Mouse (Mus musculus) T-helper 2 cell (primary cell): ENCODE results near the gene Fam219a.

Experiments used
- in situ Hi-C: fragments of 300-600 bp; cut with MboI, MseI; formaldehyde crosslinking; loops from one replicate; pipeline ENCODE4 v1.15.1; 2025; ENCODE audit warnings: high pct_unique_total_duplicates

Gene Fam219a

GRCm38 (mm10) chr4:41554994-41555663 is 14.2 kb downstream of the Fam219a start:
- in situ Hi-C loops: loop anchor here (5.0 kb wide), 2 partner anchors 57 to 152 kb away; no protein-coding TSS in a partner anchor

GRCm38 (mm10) chr4:41553116-41553515 is 16.2 kb downstream of the Fam219a start:
- in situ Hi-C loops: loop anchor here (5.0 kb wide), 1 partner anchor 59 kb away; no protein-coding TSS in a partner anchor

GRCm38 (mm10) chr4:41552529-41552928 is 16.8 kb downstream of the Fam219a start:
- in situ Hi-C loops: loop anchor here (5.0 kb wide), 1 partner anchor 60 kb away; no protein-coding TSS in a partner anchor

GRCm38 (mm10) chr4:41547086-41547485 is 22.3 kb downstream of the Fam219a start:
- in situ Hi-C loops: no loop called here

GRCm38 (mm10) chr4:41545985-41546384 is 23.4 kb downstream of the Fam219a start:
- in situ Hi-C loops: no loop called here

- in situ Hi-C loops: no loop called here
These were observed 27.2 kb downstream of the Fam219a start for GRCm38 (mm10) chr4:41542136-41542535.

GRCm38 (mm10) chr4:41534866-41535265 is 34.5 kb downstream of the Fam219a start:
- in situ Hi-C loops: no loop called here

- in situ Hi-C loops: no loop called here
These were observed 36.9 kb downstream of the Fam219a start for GRCm38 (mm10) chr4:41532420-41532819.

GRCm38 (mm10) chr4:41527996-41528395 is 41.3 kb downstream of the Fam219a start:
- in situ Hi-C loops: no loop called here

GRCm38 (mm10) chr4:41527076-41527475 is 42.3 kb downstream of the Fam219a start:
- in situ Hi-C loops: no loop called here

GRCm38 (mm10) chr4:41526553-41526952 is 42.8 kb downstream of the Fam219a start:
- in situ Hi-C loops: no loop called here

- in situ Hi-C loops: no loop called here
These were observed 44.5 kb downstream of the Fam219a start for GRCm38 (mm10) chr4:41524829-41525228.

- in situ Hi-C loops: no loop called here
These were observed 45.5 kb downstream of the Fam219a start for GRCm38 (mm10) chr4:41523839-41524238.

- in situ Hi-C loops: no loop called here
These were observed 46.5 kb downstream of the Fam219a start for GRCm38 (mm10) chr4:41522788-41523187.

- in situ Hi-C loops: no loop called here
These were observed 47.2 kb downstream of the Fam219a start for GRCm38 (mm10) chr4:41522136-41522535.

- in situ Hi-C loops: no loop called here
These were observed 48.7 kb downstream of the Fam219a start for GRCm38 (mm10) chr4:41520641-41521040.

- in situ Hi-C loops: no loop called here
These were observed 50.1 kb downstream of the Fam219a start for GRCm38 (mm10) chr4:41519195-41519594.

- in situ Hi-C loops: no loop called here
These were observed 51.0 kb downstream of the Fam219a start for GRCm38 (mm10) chr4:41518349-41518748.

GRCm38 (mm10) chr4:41517233-41517632 is 52.1 kb downstream of the Fam219a start, which contains the start of gene 1110017D15Rik:
TSS of gene 1110017D15Rik (minus strand) at chr4:41517333.
- in situ Hi-C loops: no loop called here

- in situ Hi-C loops: no loop called here
These were observed 55.6 kb downstream of the Fam219a start for GRCm38 (mm10) chr4:41513714-41514113.

GRCm38 (mm10) chr4:41513309-41513708 is 56.0 kb downstream of the Fam219a start:
- in situ Hi-C loops: no loop called here

GRCm38 (mm10) chr4:41507998-41508397 is 61.3 kb downstream of the Fam219a start:
- in situ Hi-C loops: no loop called here

GRCm38 (mm10) chr4:41507326-41507924 is 61.9 kb downstream of the Fam219a start:
- in situ Hi-C loops: no loop called here
